Mouse (Mus musculus) skeletal muscle tissue, adult 2 months (tissue): Measurements from ENCODE around the gene Zfc3h1.

Experiments used
- DNase-seq: peaks from one replicate; pipeline ENCODE4 v3.0.0-alpha.2; 2012; ENCODE audit warnings: low read depth, low spot score

The Zfc3h1 gene

GRCm38 (mm10) chr10:115475000-115475550 lies 90.3 kb downstream of the Zfc3h1 start:
- DNase-seq: no peak

DNA sequence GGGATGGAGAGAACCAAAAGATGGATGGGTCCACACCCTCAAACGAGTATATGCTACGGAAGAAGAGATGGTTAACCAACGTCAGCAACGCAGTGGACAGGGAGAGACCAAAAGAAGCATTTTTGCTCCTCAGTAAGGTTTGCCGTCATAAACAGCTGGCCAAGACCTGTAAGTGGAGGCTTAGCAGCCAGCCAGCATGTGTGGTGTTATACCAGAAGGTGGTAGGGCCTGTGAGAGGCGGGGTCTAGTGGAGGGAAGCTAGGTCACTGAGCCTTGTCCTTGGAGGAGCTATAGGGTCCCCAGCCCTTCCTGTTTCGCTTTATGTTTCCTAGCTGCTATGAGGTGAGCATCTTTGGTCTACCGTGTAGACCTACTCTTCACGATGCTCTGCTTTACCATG lies 91.7 kb downstream of the Zfc3h1 start:
- no peak for DNase-seq

- DNase-seq: no peak
Measured at GRCm38 (mm10) chr10:115478441-115479141, 93.8 kb downstream of the Zfc3h1 start.
